Mouse (Mus musculus) CH12.LX (cell line): ENCODE measurements at regions not wholly inside any gene's neighbourhood (a gene's known extent, or its start where the extent isn't known, plus 50 kb on each side); places are given as distances from the start of the nearest gene placed in this dataset.
A peak's percentile ranks its signal among the peaks of the same experiment; 100 is the strongest.

ENCODE experiments used
- DNase-seq: peaks from one replicate; pipeline ENCODE4 v3.0.0-alpha.2; 2013; ENCODE audit errors: extremely low read depth
- H3K27ac ChIP-seq: 2 replicates; pipeline ENCODE4 v1.5.1; 2012; ENCODE audit warnings: low read depth, mild to moderate bottlenecking, control low read depth, moderate library complexity; ENCODE audit not compliant: insufficient read depth
- H3K27me3 ChIP-seq: replicated peaks from 2 replicates; pipeline ENCODE3; 2012; ENCODE audit warnings: inconsistent platforms
- H3K36me3 ChIP-seq, 2 experiments: replicated peaks in 1 of 2; 2 replicates each; pipeline versions ENCODE3 to v1.6.1; 2012; ENCODE audit warnings: inconsistent platforms in 1 of 2, low read length in 1 of 2, mild to moderate bottlenecking in 1 of 2, mixed read lengths in 1 of 2, moderate library complexity in 1 of 2; ENCODE audit not compliant: control insufficient read depth in 1 of 2, insufficient read depth in 1 of 2
- H3K4me1 ChIP-seq, 2 experiments: 2 replicates each; pipeline ENCODE4 v1.6.1; 2012; ENCODE audit warnings: inconsistent platforms in 1 of 2, moderate library complexity in 1 of 2; ENCODE audit not compliant: insufficient read depth in 2 of 2, control insufficient read depth in 1 of 2
- H3K4me2 ChIP-seq: 2 replicates; pipeline ENCODE4 v1.6.1; 2012; ENCODE audit warnings: low read depth, mild to moderate bottlenecking, control low read depth; ENCODE audit not compliant: poor library complexity, insufficient read depth, severe bottlenecking
- H3K4me3 ChIP-seq, 3 experiments: fragments of 150-350 bp in 1 of 3; sonication (generic) in 1 of 3; replicated peaks in 1 of 3; 2 replicates each; pipeline versions ENCODE3 to v1.5.1; 2011 to 2012; ENCODE audit warnings: low read depth in 2 of 3, low read length in 2 of 3, mild to moderate bottlenecking in 2 of 3, moderate library complexity in 2 of 3, control low read depth in 1 of 3, improper control_type of control experiment in 1 of 3, inconsistent platforms in 1 of 3, mixed read lengths in 1 of 3; ENCODE audit not compliant: poor library complexity in 1 of 3
- H3K79me2 ChIP-seq: replicated peaks from 2 replicates; pipeline ENCODE4 v1.6.1; 2012; ENCODE audit warnings: mild to moderate bottlenecking, moderate library complexity; ENCODE audit not compliant: control insufficient read depth, poor library complexity, insufficient read depth, severe bottlenecking; ENCODE audit errors: extremely low read depth
- H3K9ac ChIP-seq: 2 replicates; pipeline ENCODE4 v1.6.1; 2012; ENCODE audit warnings: low read depth, mild to moderate bottlenecking, control low read depth, moderate library complexity; ENCODE audit not compliant: insufficient read depth
- H3K9me3 ChIP-seq: replicated peaks from 2 replicates; pipeline ENCODE3; 2012; ENCODE audit warnings: low read length, inconsistent platforms, mixed read lengths
- BHLHE40 ChIP-seq: IDR thresholded peaks from 2 replicates; pipeline ENCODE4 v1.6.1; 2011; ENCODE audit warnings: mild to moderate bottlenecking, low read depth, low read length, improper control_type of control experiment
- CHD1 ChIP-seq: IDR thresholded peaks from 2 replicates; pipeline ENCODE4 v1.6.1; 2012; ENCODE audit warnings: low read depth, low read length, improper control_type of control experiment, inconsistent platforms
- CHD2 ChIP-seq: IDR thresholded peaks from 2 replicates; pipeline ENCODE4 v1.6.1; 2011; ENCODE audit warnings: low read length, improper control_type of control experiment
- CTCF ChIP-seq, 2 experiments: IDR thresholded peaks in 1 of 2; conservative IDR thresholded peaks in 1 of 2; 2 replicates each; pipeline ENCODE4 v1.5.1; 2011 to 2012; ENCODE audit warnings: low read depth in 2 of 2, low read length in 2 of 2, improper control_type of control experiment in 1 of 2, inconsistent platforms in 1 of 2, mild to moderate bottlenecking in 1 of 2, moderate library complexity in 1 of 2
- E2F4 ChIP-seq: IDR thresholded peaks from 2 replicates; pipeline ENCODE4 v1.6.1; 2011; ENCODE audit warnings: low read depth, low read length, improper control_type of control experiment; ENCODE audit not compliant: insufficient replicate concordance
- ELF1 ChIP-seq: IDR thresholded peaks from 2 replicates; pipeline ENCODE4 v1.6.1; 2014; ENCODE audit warnings: low read depth, mild to moderate bottlenecking, inconsistent platforms, low read length, improper control_type of control experiment
- HCFC1 ChIP-seq: IDR thresholded peaks from 2 replicates; pipeline ENCODE4 v1.6.1; 2012; ENCODE audit warnings: low read depth, mild to moderate bottlenecking, inconsistent platforms, low read length, improper control_type of control experiment
- IRF4 ChIP-seq: IDR thresholded peaks from 2 replicates; pipeline ENCODE4 v1.6.1; 2014; ENCODE audit warnings: low read depth, mild to moderate bottlenecking, inconsistent platforms, low read length, improper control_type of control experiment
- MAX ChIP-seq: IDR thresholded peaks from 2 replicates; pipeline ENCODE4 v1.6.1; 2011; ENCODE audit warnings: low read length, improper control_type of control experiment
- SMC3 ChIP-seq: IDR thresholded peaks from 2 replicates; pipeline ENCODE4 v1.6.1; 2011; ENCODE audit warnings: low read depth, low read length, improper control_type of control experiment
- TBP ChIP-seq: conservative IDR thresholded peaks from 2 replicates; pipeline ENCODE4 v1.6.1; 2011; ENCODE audit warnings: low read depth, low read length, improper control_type of control experiment
- UBTF ChIP-seq: IDR thresholded peaks from 2 replicates; pipeline ENCODE4 v1.6.1; 2012; ENCODE audit warnings: low read depth, mild to moderate bottlenecking, inconsistent platforms, low read length, improper control_type of control experiment, moderate library complexity
- USF2 ChIP-seq: conservative IDR thresholded peaks from 2 replicates; pipeline ENCODE4 v1.6.1; 2011; ENCODE audit warnings: low read depth, low read length, improper control_type of control experiment
- ZNF384 ChIP-seq: IDR thresholded peaks from 2 replicates; pipeline ENCODE4 v1.6.1; 2012; ENCODE audit warnings: low read depth, low read length, improper control_type of control experiment, inconsistent platforms
- dilution Hi-C: fragments of 300-500 bp; cut with MboI; formaldehyde crosslinking; loops from 2 replicates; pipeline ENCODE4 v1.14.3; 2020; ENCODE audit warnings: low sequenced_read_pairs; ENCODE audit not compliant: extremely low pct_unique_long_range_greater_than_20kb, extremely low pct_ligation_motif_present
- in situ Hi-C: fragments of 300-500 bp; cut with MboI; formaldehyde crosslinking; loops from 3 replicates; pipeline ENCODE4 v1.14.3; 2019; ENCODE audit warnings: low sequenced_read_pairs, low pct_ligation_motif_present, low pct_unique_long_range_greater_than_20kb, mixed read lengths

DNA sequence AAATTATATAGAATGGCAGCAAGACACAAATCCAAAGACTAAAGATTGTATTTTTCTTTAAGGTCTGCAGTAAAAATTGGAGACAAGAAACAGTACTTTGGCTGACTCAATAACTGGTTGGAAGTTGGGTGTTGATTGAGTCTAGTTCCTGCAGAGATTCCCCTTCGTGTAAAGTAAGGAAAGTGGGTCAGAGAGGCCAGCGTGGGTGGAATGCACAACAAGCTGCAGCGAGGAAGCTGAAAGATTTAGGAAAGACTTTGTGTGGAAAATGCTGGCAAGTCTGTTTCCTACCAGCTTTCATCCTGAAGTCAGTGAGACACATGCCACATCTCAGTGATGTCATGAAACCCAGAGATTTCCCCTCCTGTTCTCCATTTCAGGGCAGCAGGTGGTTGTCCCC is 405.1 kb upstream of the 4930452B06Rik start:
- Histone ChIP-seq H3K36me3 (no peaks in the 10 kb centered on the region), H3K4me2 (no peak overlapping the region), H3K27ac (no peak overlapping the region), H3K27me3 (no peaks in the 10 kb centered on the region), H3K4me3 (no peak overlapping the region), H3K4me1 (no peaks in the 10 kb centered on the region), H3K9me3 (no peaks in the 10 kb centered on the region), H3K79me2 (no peaks in the 10 kb centered on the region), H3K9ac (no peak overlapping the region)
- DNase-seq: no peak
- in situ Hi-C loops (no loop called here), dilution Hi-C loops (no loop called here)
- TF ChIP-seq SMC3 (no peak), TBP (no peak)

DNA sequence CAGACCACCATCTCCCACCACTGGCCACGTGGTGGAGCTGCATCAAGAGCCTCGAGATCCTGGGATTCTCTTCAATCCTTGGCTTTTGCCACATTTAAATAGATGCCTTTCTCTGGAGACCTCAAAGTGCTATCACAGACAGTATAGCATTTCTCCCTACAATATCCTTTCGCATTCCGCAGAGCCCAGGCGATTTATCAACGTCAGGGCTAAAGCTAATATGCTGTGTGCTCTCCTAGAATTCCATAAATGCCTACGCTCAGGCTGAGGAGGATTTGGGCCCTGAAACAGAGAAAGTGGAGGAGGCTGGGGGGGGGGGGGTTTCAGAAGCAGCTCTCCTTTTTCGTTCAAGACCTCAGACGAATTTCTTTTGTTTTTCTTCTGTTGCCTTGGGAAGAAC is 394.0 kb upstream of the 4930452B06Rik start:
- dilution Hi-C loops: no loop called here
- no peak for DNase-seq
- H3K4me2 ChIP-seq: no peak overlapping the region
- no peak overlapping the region for H3K9ac ChIP-seq
- TF ChIP-seq BHLHE40 (no peak), UBTF (no peak), MAX (no peak), SMC3 (peak; percentile 4; the same call in 1 of the 2 replicates), IRF4 (no peak), CTCF (conservative IDR thresholded peaks at IDR 0.05 in 1 of 2, IDR thresholded peaks at IDR 0.05 in 1 of 2; ENCODE audit: low read depth in 2 of 2, low read length in 2 of 2) (peak in 1 of 2 experiments; percentile 18; a peak in 1 of 4 replicates), ZNF384 (no peak)
- TF ChIP-seq, all 38 proteins: peak for 2
- Histone ChIP-seq H3K4me3 (no peak overlapping the region), H3K36me3 (no peaks in the 10 kb centered on the region), H3K27ac (no peak overlapping the region), H3K27me3 (no peaks in the 10 kb centered on the region), H3K9me3 (no peaks in the 10 kb centered on the region), H3K4me1 (no peaks in the 10 kb centered on the region), H3K79me2 (no peaks in the 10 kb centered on the region)
- in situ Hi-C loops: no loop called here

DNA sequence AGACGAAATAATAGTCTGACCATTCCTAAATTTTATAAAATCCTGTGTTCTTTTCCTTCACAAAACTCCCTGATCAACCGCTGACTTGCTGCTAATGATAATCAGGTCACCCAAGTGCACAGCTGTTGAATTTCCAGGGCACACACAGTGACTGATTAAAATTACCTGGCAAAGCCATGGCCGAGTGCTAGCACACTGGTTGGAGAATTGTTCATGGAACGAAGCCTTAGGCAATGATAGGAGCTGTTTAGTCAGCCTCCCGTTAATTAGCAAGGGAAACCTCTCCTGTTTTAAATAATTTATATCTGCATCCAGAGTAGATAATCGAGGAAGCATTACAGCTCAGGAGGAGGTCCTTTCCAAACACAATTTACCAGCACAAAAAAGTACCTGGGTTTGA is 362.8 kb upstream of the 4930452B06Rik start:
- dilution Hi-C loops (no loop called here), in situ Hi-C loops (no loop called here)
- no peak overlapping the region for H3K27ac ChIP-seq
- H3K9me3 ChIP-seq: no peaks in the 10 kb centered on the region
- H3K4me3 ChIP-seq: no peak overlapping the region
- no peak overlapping the region for H3K9ac ChIP-seq
- no peaks in the 10 kb centered on the region for H3K79me2 ChIP-seq
- H3K27me3 ChIP-seq: no peaks in the 10 kb centered on the region
- no peaks in the 10 kb centered on the region for H3K36me3 ChIP-seq
- no peak overlapping the region for H3K4me2 ChIP-seq
- no peak for DNase-seq
- no peaks in the 10 kb centered on the region for H3K4me1 ChIP-seq
- TF ChIP-seq E2F4 (no peak), CHD2 (no peak), USF2 (no peak), HCFC1 (no peak), ELF1 (no peak), BHLHE40 (no peak), CHD1 (no peak)
